Mouse (Mus musculus): Measurements from ENCODE around the gene Mindy4. TPM values are rescaled to one million over a fixed set of nuclear protein-coding genes. Genes with fewer than 3 reads are reported as not detected.

The Mindy4 gene
- polyA plus RNA-seq, 1 experiment from 2014 or later: 8.9 TPM

GRCm38 (mm10) chr6:55300704-55301103 is 97.5 kb downstream of the Mindy4 start:
- Histone ChIP-seq H3K4me1 (ENCODE audit: control insufficient read depth in 2 of 2, insufficient read depth in 2 of 2, low read length in 2 of 2) (no peaks in the 10 kb centered on the region), H3K9ac (ENCODE audit: low read length) (no peak overlapping the region), H3K27ac (replicated peaks in 1 of 2; ENCODE audit: control insufficient read depth in 1 of 2, insufficient read depth in 1 of 2, low read depth in 2 of 2, low read length in 2 of 2) (no peak overlapping the region), H3K4me3 (ENCODE audit: control insufficient read depth in 1 of 2, insufficient read depth in 1 of 2, low read depth in 1 of 2, low read length in 2 of 2) (no peak overlapping the region), H3K9me3 (ENCODE audit: control insufficient read depth, low read length) (no peaks in the 10 kb centered on the region), H3K4me2 (ENCODE audit: low read length) (no peak overlapping the region), H3K36me3 (ENCODE audit: control insufficient read depth, insufficient read depth, low read length) (peaks cover 5% of the 10 kb centered on the region; the same call in 1 of the 2 replicates), H3K27me3 (ENCODE audit: control insufficient read depth, insufficient read depth, low read length) (no peaks in the 10 kb centered on the region)
- WGBS: 73% methylated on average over 11 of the region's 11 CpGs
- ATAC-seq (ENCODE audit: insufficient number of reproducible peaks, insufficient read depth, low FRiP score, low read depth): no peak

GRCm38 (mm10) chr6:55310179-55310578 is 107.0 kb downstream of the Mindy4 start:
- WGBS: 20% methylated on average over 2 of the region's 2 CpGs
- ATAC-seq (ENCODE audit: insufficient number of reproducible peaks, insufficient read depth, low FRiP score, low read depth): 0 out of 2 replicates have a peak, but pooled peaks have one; percentile 35

GRCm38 (mm10) chr6:55311962-55312361 is 108.8 kb downstream of the Mindy4 start:
- WGBS: 55% methylated on average over 5 of the region's 5 CpGs

More at GRCm38 (mm10) chr6:55310179-55310578, 107.0 kb downstream of the Mindy4 start:
- Histone ChIP-seq H3K4me1 (ENCODE audit: control insufficient read depth in 2 of 2, insufficient read depth in 2 of 2, low read length in 2 of 2) (peaks cover 4 to 5% of the 10 kb centered on the region in 2 experiments; a peak in 3 of 4 replicates), H3K27ac (replicated peaks in 1 of 2; ENCODE audit: control insufficient read depth in 1 of 2, insufficient read depth in 1 of 2, low read depth in 2 of 2, low read length in 2 of 2) (no peak overlapping the region), H3K4me3 (ENCODE audit: control insufficient read depth in 1 of 2, insufficient read depth in 1 of 2, low read depth in 1 of 2, low read length in 2 of 2) (no peak overlapping the region), H3K9me3 (ENCODE audit: control insufficient read depth, low read length) (no peaks in the 10 kb centered on the region), H3K36me3 (ENCODE audit: control insufficient read depth, insufficient read depth, low read length) (0 out of 2 replicates have a peak, but pooled peaks cover 3% of the 10 kb centered on the region), H3K27me3 (ENCODE audit: control insufficient read depth, insufficient read depth, low read length) (no peaks in the 10 kb centered on the region; the same call in 1 of the 2 replicates), H3K4me2 (ENCODE audit: low read length) (no peak overlapping the region), H3K9ac (ENCODE audit: low read length) (no peak overlapping the region)

GRCm38 (mm10) chr6:55313893-55314292 is 110.7 kb downstream of the Mindy4 start:
- ATAC-seq (ENCODE audit: insufficient number of reproducible peaks, insufficient read depth, low FRiP score, low read depth): no peak
- Histone ChIP-seq H3K4me2 (ENCODE audit: low read length) (no peak overlapping the region), H3K27ac (replicated peaks in 1 of 2; ENCODE audit: control insufficient read depth in 1 of 2, insufficient read depth in 1 of 2, low read depth in 2 of 2, low read length in 2 of 2) (no peak overlapping the region), H3K4me1 (ENCODE audit: control insufficient read depth in 2 of 2, insufficient read depth in 2 of 2, low read length in 2 of 2) (peaks cover 4 to 5% of the 10 kb centered on the region in 2 experiments; a peak in 3 of 4 replicates), H3K4me3 (ENCODE audit: control insufficient read depth in 1 of 2, insufficient read depth in 1 of 2, low read depth in 1 of 2, low read length in 2 of 2) (no peak overlapping the region), H3K27me3 (ENCODE audit: control insufficient read depth, insufficient read depth, low read length) (no peaks in the 10 kb centered on the region; the same call in 1 of the 2 replicates), H3K9ac (ENCODE audit: low read length) (no peak overlapping the region), H3K9me3 (ENCODE audit: control insufficient read depth, low read length) (no peaks in the 10 kb centered on the region), H3K36me3 (ENCODE audit: control insufficient read depth, insufficient read depth, low read length) (0 out of 2 replicates have a peak, but pooled peaks cover 3% of the 10 kb centered on the region)
- WGBS: 86% methylated on average over 4 of the region's 4 CpGs

More at GRCm38 (mm10) chr6:55311962-55312361, 108.8 kb downstream of the Mindy4 start:
- H3K27ac ChIP-seq (replicated peaks in 1 of 2; ENCODE audit: control insufficient read depth in 1 of 2, insufficient read depth in 1 of 2, low read depth in 2 of 2, low read length in 2 of 2): no peak overlapping the region
- H3K4me2 ChIP-seq (ENCODE audit: low read length): no peak overlapping the region
- no peaks in the 10 kb centered on the region for H3K9me3 ChIP-seq (ENCODE audit: control insufficient read depth, low read length)
- H3K4me3 ChIP-seq (ENCODE audit: control insufficient read depth in 1 of 2, insufficient read depth in 1 of 2, low read depth in 1 of 2, low read length in 2 of 2): no peak overlapping the region
- no peaks in the 10 kb centered on the region; the same call in 1 of the 2 replicates for H3K27me3 ChIP-seq (ENCODE audit: control insufficient read depth, insufficient read depth, low read length)
- no peak overlapping the region for H3K9ac ChIP-seq (ENCODE audit: low read length)
- peaks cover 4 to 5% of the 10 kb centered on the region in 2 experiments; a peak in 3 of 4 replicates for H3K4me1 ChIP-seq (ENCODE audit: control insufficient read depth in 2 of 2, insufficient read depth in 2 of 2, low read length in 2 of 2)
- no peak for ATAC-seq (ENCODE audit: insufficient number of reproducible peaks, insufficient read depth, low FRiP score, low read depth)
- H3K36me3 ChIP-seq (ENCODE audit: control insufficient read depth, insufficient read depth, low read length): 0 out of 2 replicates have a peak, but pooled peaks cover 3% of the 10 kb centered on the region

GRCm38 (mm10) chr6:55314628-55315027 is 111.4 kb downstream of the Mindy4 start:
- WGBS: 85% methylated on average over 8 of the region's 8 CpGs

GRCm38 (mm10) chr6:55318597-55318996 is 115.4 kb downstream of the Mindy4 start:
- Histone ChIP-seq H3K27ac (replicated peaks in 1 of 2; ENCODE audit: control insufficient read depth in 1 of 2, insufficient read depth in 1 of 2, low read depth in 2 of 2, low read length in 2 of 2) (no peak overlapping the region), H3K4me3 (ENCODE audit: control insufficient read depth in 1 of 2, insufficient read depth in 1 of 2, low read depth in 1 of 2, low read length in 2 of 2) (no peak overlapping the region), H3K9ac (ENCODE audit: low read length) (no peak overlapping the region), H3K36me3 (ENCODE audit: control insufficient read depth, insufficient read depth, low read length) (no peaks in the 10 kb centered on the region), H3K9me3 (ENCODE audit: control insufficient read depth, low read length) (no peaks in the 10 kb centered on the region), H3K4me1 (ENCODE audit: control insufficient read depth in 2 of 2, insufficient read depth in 2 of 2, low read length in 2 of 2) (peaks cover 13 to 15% of the 10 kb centered on the region in 2 experiments), H3K4me2 (ENCODE audit: low read length) (no peak overlapping the region), H3K27me3 (ENCODE audit: control insufficient read depth, insufficient read depth, low read length) (no peaks in the 10 kb centered on the region)
- ATAC-seq (ENCODE audit: insufficient number of reproducible peaks, insufficient read depth, low FRiP score, low read depth): no peak
- 81% methylated on average over 3 of the region's 3 CpGs for WGBS

More at GRCm38 (mm10) chr6:55314628-55315027, 111.4 kb downstream of the Mindy4 start:
- Histone ChIP-seq H3K4me3 (ENCODE audit: control insufficient read depth in 1 of 2, insufficient read depth in 1 of 2, low read depth in 1 of 2, low read length in 2 of 2) (no peak overlapping the region), H3K4me1 (ENCODE audit: control insufficient read depth in 2 of 2, insufficient read depth in 2 of 2, low read length in 2 of 2) (peaks cover 7 to 8% of the 10 kb centered on the region in 2 experiments), H3K27me3 (ENCODE audit: control insufficient read depth, insufficient read depth, low read length) (no peaks in the 10 kb centered on the region; the same call in 1 of the 2 replicates), H3K36me3 (ENCODE audit: control insufficient read depth, insufficient read depth, low read length) (0 out of 2 replicates have a peak, but pooled peaks cover 3% of the 10 kb centered on the region), H3K9me3 (ENCODE audit: control insufficient read depth, low read length) (no peaks in the 10 kb centered on the region), H3K27ac (replicated peaks in 1 of 2; ENCODE audit: control insufficient read depth in 1 of 2, insufficient read depth in 1 of 2, low read depth in 2 of 2, low read length in 2 of 2) (no peak overlapping the region), H3K4me2 (ENCODE audit: low read length) (no peak overlapping the region), H3K9ac (ENCODE audit: low read length) (no peak overlapping the region)
- no peak for ATAC-seq (ENCODE audit: insufficient number of reproducible peaks, insufficient read depth, low FRiP score, low read depth)

GRCm38 (mm10) chr6:55319585-55320551 is 116.7 kb downstream of the Mindy4 start:
- no peak overlapping the region for H3K4me2 ChIP-seq (ENCODE audit: low read length)
- H3K36me3 ChIP-seq (ENCODE audit: control insufficient read depth, insufficient read depth, low read length): no peaks in the 10 kb centered on the region
- peak; percentile 70 for ATAC-seq (ENCODE audit: insufficient number of reproducible peaks, insufficient read depth, low FRiP score, low read depth)
- H3K9ac ChIP-seq (ENCODE audit: low read length): no peak overlapping the region
- peak overlapping the region; percentile 7 to 62; a peak in 3 of 4 replicates for H3K27ac ChIP-seq (replicated peaks in 1 of 2; ENCODE audit: control insufficient read depth in 1 of 2, insufficient read depth in 1 of 2, low read depth in 2 of 2, low read length in 2 of 2)
- 58% methylated on average over 14 of the region's 14 CpGs for WGBS
- no peaks in the 10 kb centered on the region for H3K9me3 ChIP-seq (ENCODE audit: control insufficient read depth, low read length)
- H3K27me3 ChIP-seq (ENCODE audit: control insufficient read depth, insufficient read depth, low read length): no peaks in the 10 kb centered on the region
- H3K4me1 ChIP-seq (ENCODE audit: control insufficient read depth in 2 of 2, insufficient read depth in 2 of 2, low read length in 2 of 2): peaks cover 13 to 15% of the 10 kb centered on the region in 2 experiments
- H3K4me3 ChIP-seq (ENCODE audit: control insufficient read depth in 1 of 2, insufficient read depth in 1 of 2, low read depth in 1 of 2, low read length in 2 of 2): no peak overlapping the region

Data from heart, embryonic 14.5 days (tissue).